Mouse (Mus musculus) brain, embryonic 14.5 days (tissue): Measurements from ENCODE around the gene Tln2.
A peak's percentile ranks its signal among the peaks of the same experiment; 100 is the strongest.

Experiments
- CTCF ChIP-seq: fragments of 200-500 bp; IDR thresholded peaks from 2 replicates; pipeline ENCODE4 v1.5.1; 2012; ENCODE audit warnings: inconsistent platforms, mild to moderate bottlenecking, moderate library complexity, borderline replicate concordance; ENCODE audit not compliant: insufficient read depth, insufficient read length; ENCODE audit errors: extremely low read depth
- POLR2A ChIP-seq: fragments of 200-500 bp; IDR thresholded peaks from 2 replicates; pipeline ENCODE4 v1.6.1; 2012; ENCODE audit warnings: mild to moderate bottlenecking, inconsistent platforms, borderline replicate concordance; ENCODE audit not compliant: poor library complexity, insufficient read depth, insufficient read length, severe bottlenecking; ENCODE audit errors: extremely low read depth

GRCm38 (mm10) chr9:67245265-67245664, 314.2 kb downstream of the Tln2 start:
- TF ChIP-seq CTCF (peak; percentile 30; the same call in 1 of the 2 replicates), POLR2A (no peak)
